Mouse (Mus musculus): ENCODE measurements around the gene Ankrd33b. TPM values are rescaled to one million over a fixed set of nuclear protein-coding genes. Genes with fewer than 3 reads are reported as not detected.

Gene Ankrd33b
- total RNA-seq, 2 experiments from 2014 or later = 58.7 to 59.4 TPM

- DNase-seq (ENCODE audit: low spot score in 2 of 2) = no peak
- Histone ChIP-seq H3K4me3 (peak overlapping the region; percentile 85), H3K27ac (peak overlapping the region; percentile 94)
- no peak for TF ChIP-seq CTCF (conservative IDR thresholded peaks at IDR 0.05)
Observed at GRCm38 (mm10) chr15:31365041-31365719, 2.3 kb downstream of the Ankrd33b start.

DNA sequence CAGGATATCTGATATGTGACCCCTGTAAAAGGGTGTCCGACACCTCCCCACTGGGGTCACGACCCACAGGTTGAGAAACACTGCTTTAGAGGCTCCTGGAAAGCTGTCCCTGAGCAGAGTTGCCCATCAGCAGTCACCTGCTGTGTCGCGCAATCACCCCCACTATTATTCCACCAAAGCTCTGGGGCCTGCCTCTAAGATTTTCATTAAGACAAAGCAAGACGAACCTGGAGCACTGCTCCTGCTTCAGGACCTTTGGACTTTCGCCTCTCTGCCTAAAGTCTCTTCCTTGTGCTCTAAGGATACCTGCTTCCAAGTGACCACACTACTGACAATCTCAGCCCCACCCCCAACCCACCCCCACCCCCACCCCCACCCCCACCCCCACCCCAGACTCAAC, 3.1 kb downstream of the Ankrd33b start:
- 0 out of 2 replicates have a peak overlapping the region, but pooled peaks have one; percentile 43 for H3K27ac ChIP-seq

GRCm38 (mm10) chr15:31363981-31364361, 3.6 kb downstream of the Ankrd33b start:
- DNase-seq (ENCODE audit: low spot score in 2 of 2) = no peak
- no peak for TF ChIP-seq CTCF (conservative IDR thresholded peaks at IDR 0.05)
- peak overlapping the region; percentile 43; the same call in 1 of the 2 replicates for H3K27ac ChIP-seq
- peak overlapping the region; percentile 23 for H3K4me3 ChIP-seq

More for the DNA sequence above, 3.1 kb downstream of the Ankrd33b start:
- no peak for TF ChIP-seq CTCF (conservative IDR thresholded peaks at IDR 0.05)
- peak overlapping the region; percentile 23; the same call in 1 of the 2 replicates for H3K4me3 ChIP-seq
- DNase-seq (ENCODE audit: low spot score in 2 of 2) = no peak

GRCm38 (mm10) chr15:31363241-31363980, 4.1 kb downstream of the Ankrd33b start:
- H3K27ac ChIP-seq = peak overlapping the region; percentile 43; the same call in 1 of the 2 replicates
- no peak for DNase-seq (ENCODE audit: low spot score in 2 of 2)
- TF ChIP-seq CTCF (conservative IDR thresholded peaks at IDR 0.05) = no peak
- H3K4me3 ChIP-seq = peak overlapping the region; percentile 23

- no peak overlapping the region for H3K4me3 ChIP-seq
- H3K27ac ChIP-seq = no peak overlapping the region
- TF ChIP-seq CTCF (conservative IDR thresholded peaks at IDR 0.05) = no peak
- no peak for DNase-seq (ENCODE audit: low spot score in 2 of 2)
Observed at GRCm38 (mm10) chr15:31361259-31361853, 6.2 kb downstream of the Ankrd33b start.

GRCm38 (mm10) chr15:31360593-31360992, 6.9 kb downstream of the Ankrd33b start:
- no peak for DNase-seq (ENCODE audit: low spot score in 2 of 2)
- Histone ChIP-seq H3K4me3 (no peak overlapping the region), H3K27ac (no peak overlapping the region)
- TF ChIP-seq CTCF (conservative IDR thresholded peaks at IDR 0.05) = no peak

- H3K4me3 ChIP-seq = no peak overlapping the region
- DNase-seq (ENCODE audit: low spot score in 2 of 2) = no peak
- H3K27ac ChIP-seq = no peak overlapping the region
- TF ChIP-seq CTCF (conservative IDR thresholded peaks at IDR 0.05) = no peak
Observed at GRCm38 (mm10) chr15:31359805-31360204, 7.7 kb downstream of the Ankrd33b start.

DNA sequence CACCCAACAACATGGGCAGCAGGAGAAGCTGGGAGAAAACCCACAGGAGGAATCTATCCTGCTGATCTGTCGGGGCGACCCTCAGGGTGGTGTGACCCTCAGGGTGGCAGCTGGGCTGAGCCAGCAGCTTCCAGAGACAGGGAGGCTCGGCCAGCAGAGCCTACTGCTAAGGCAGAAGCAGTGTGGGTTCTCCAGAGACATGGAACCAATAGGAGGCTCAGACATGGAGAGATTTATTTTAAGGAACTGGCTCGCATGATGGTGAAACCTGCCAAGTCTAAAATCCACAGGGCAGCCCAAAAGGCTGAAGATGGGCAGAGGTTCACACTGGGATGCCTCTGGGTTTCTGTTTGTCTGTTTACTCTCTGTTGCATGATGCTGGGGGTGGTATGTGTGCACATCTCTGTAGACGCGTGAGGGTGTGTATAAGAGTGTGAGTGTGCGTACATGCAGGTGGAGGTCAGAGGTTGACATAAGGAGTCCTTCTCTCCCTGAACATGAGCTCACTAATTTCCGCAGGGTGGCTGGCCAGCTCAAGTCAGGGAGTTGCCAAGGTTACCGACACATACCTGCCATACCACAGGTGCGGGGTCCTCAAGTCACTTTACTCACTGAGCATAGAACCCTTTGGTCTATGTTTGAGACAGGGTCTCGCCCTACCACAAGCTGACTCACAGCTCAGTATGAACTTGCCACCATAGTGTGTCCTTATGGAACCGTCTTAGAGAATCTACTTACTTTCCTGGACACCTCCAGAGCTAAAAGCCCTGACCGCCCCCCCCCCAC, 14.8 kb downstream of the Ankrd33b start:
- DNase-seq (ENCODE audit: low spot score in 2 of 2) = no peak
- Histone ChIP-seq H3K4me3 (no peak overlapping the region), H3K27ac (peak overlapping the region; percentile 53; the same call in 1 of the 2 replicates)
- TF ChIP-seq CTCF (conservative IDR thresholded peaks at IDR 0.05) = no peak

GRCm38 (mm10) chr15:31349810-31350341, 17.6 kb downstream of the Ankrd33b start:
- no peak for DNase-seq (ENCODE audit: low spot score in 2 of 2)
- peak overlapping the region; percentile 62 for H3K27ac ChIP-seq
- no peak overlapping the region for H3K4me3 ChIP-seq
- TF ChIP-seq CTCF (conservative IDR thresholded peaks at IDR 0.05) = no peak

GRCm38 (mm10) chr15:31349046-31349445, 18.5 kb downstream of the Ankrd33b start:
- TF ChIP-seq CTCF (conservative IDR thresholded peaks at IDR 0.05) = no peak
- DNase-seq (ENCODE audit: low spot score in 2 of 2) = no peak
- Histone ChIP-seq H3K27ac (peak overlapping the region; percentile 59; the same call in 1 of the 2 replicates), H3K4me3 (no peak overlapping the region)

GRCm38 (mm10) chr15:31348241-31348640, 19.3 kb downstream of the Ankrd33b start:
- DNase-seq (ENCODE audit: low spot score in 2 of 2) = no peak
- peak; percentile 18 for TF ChIP-seq CTCF (conservative IDR thresholded peaks at IDR 0.05)
- H3K4me3 ChIP-seq = no peak overlapping the region
- H3K27ac ChIP-seq = peak overlapping the region; percentile 15; the same call in 1 of the 2 replicates

DNA sequence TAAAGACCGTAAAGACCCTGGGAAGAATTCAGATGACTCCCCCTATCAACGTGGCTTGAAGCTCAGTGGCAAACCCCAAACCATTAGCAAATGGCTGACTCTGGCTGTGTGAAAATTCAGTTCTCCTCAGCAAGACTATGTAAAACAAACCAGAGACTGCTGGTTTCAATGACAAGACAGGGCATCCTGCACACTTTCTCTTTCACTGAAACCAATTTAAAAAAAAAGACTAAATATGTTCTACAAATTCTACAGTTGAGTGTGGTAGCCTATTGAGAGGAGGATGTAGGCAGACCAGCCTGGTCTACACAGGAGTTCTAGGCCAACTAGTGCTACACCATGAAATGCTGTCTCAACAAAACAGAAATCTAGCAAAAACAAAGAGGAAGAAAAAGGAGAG, 21.0 kb downstream of the Ankrd33b start:
- DNase-seq (ENCODE audit: low spot score in 2 of 2) = no peak
- Histone ChIP-seq H3K4me3 (no peak overlapping the region), H3K27ac (peak overlapping the region; percentile 70)
- TF ChIP-seq CTCF (conservative IDR thresholded peaks at IDR 0.05) = no peak
